Mouse (Mus musculus): ENCODE data around the gene Armc3. TPM values are rescaled to one million over a fixed set of nuclear protein-coding genes. Genes with fewer than 3 reads are reported as not detected.

Armc3 gene
- polyA plus RNA-seq, 1 experiment from 2014 or later: 1.4 TPM

GRCm38 (mm10) chr2:19263375-19263774, 64.3 kb downstream of the Armc3 start:
- H3K36me3 ChIP-seq (ENCODE audit: control insufficient read depth, insufficient read depth, low read length): no peaks in the 10 kb centered on the region
- H3K4me3 ChIP-seq (ENCODE audit: low read depth, low read length): no peak overlapping the region
- no peak overlapping the region for H3K9ac ChIP-seq (ENCODE audit: low read length)
- H3K27me3 ChIP-seq (replicated peaks; ENCODE audit: control insufficient read depth, insufficient read depth, low read length): no peaks in the 10 kb centered on the region
- no peak overlapping the region for H3K27ac ChIP-seq (ENCODE audit: low read depth, low read length)
- WGBS: 55% methylated on average over 5 of the region's 5 CpGs
- no peak for DNase-seq (ENCODE audit: low spot score)
- H3K4me2 ChIP-seq (ENCODE audit: low read length): no peak overlapping the region
- ATAC-seq: peak; percentile 18; the same call in 1 of the 2 replicates
- no peaks in the 10 kb centered on the region for H3K9me3 ChIP-seq (replicated peaks; ENCODE audit: control insufficient read depth, low read length)
- H3K4me1 ChIP-seq (ENCODE audit: control insufficient read depth, insufficient read depth, low read length): no peaks in the 10 kb centered on the region

GRCm38 (mm10) chr2:19265834-19266233, 66.7 kb downstream of the Armc3 start:
- Histone ChIP-seq H3K9me3 (replicated peaks; ENCODE audit: control insufficient read depth, low read length) (no peaks in the 10 kb centered on the region), H3K4me1 (ENCODE audit: control insufficient read depth, insufficient read depth, low read length) (no peaks in the 10 kb centered on the region), H3K27ac (ENCODE audit: low read depth, low read length) (no peak overlapping the region), H3K4me2 (ENCODE audit: low read length) (no peak overlapping the region), H3K27me3 (replicated peaks; ENCODE audit: control insufficient read depth, insufficient read depth, low read length) (no peaks in the 10 kb centered on the region), H3K4me3 (ENCODE audit: low read depth, low read length) (no peak overlapping the region), H3K9ac (ENCODE audit: low read length) (no peak overlapping the region), H3K36me3 (ENCODE audit: control insufficient read depth, insufficient read depth, low read length) (no peaks in the 10 kb centered on the region)
- ATAC-seq (no peak), DNase-seq (ENCODE audit: low spot score) (no peak)
- WGBS: 90% methylated on average over 2 of the region's 2 CpGs

GRCm38 (mm10) chr2:19267396-19267795, 68.3 kb downstream of the Armc3 start:
- Histone ChIP-seq H3K9me3 (replicated peaks; ENCODE audit: control insufficient read depth, low read length) (no peaks in the 10 kb centered on the region), H3K27me3 (replicated peaks; ENCODE audit: control insufficient read depth, insufficient read depth, low read length) (no peaks in the 10 kb centered on the region), H3K27ac (ENCODE audit: low read depth, low read length) (no peak overlapping the region), H3K4me2 (ENCODE audit: low read length) (no peak overlapping the region), H3K4me3 (ENCODE audit: low read depth, low read length) (no peak overlapping the region), H3K4me1 (ENCODE audit: control insufficient read depth, insufficient read depth, low read length) (no peaks in the 10 kb centered on the region), H3K36me3 (ENCODE audit: control insufficient read depth, insufficient read depth, low read length) (no peaks in the 10 kb centered on the region), H3K9ac (ENCODE audit: low read length) (no peak overlapping the region)
- ATAC-seq (no peak), DNase-seq (ENCODE audit: low spot score) (no peak)
- WGBS: 74% methylated on average over 2 of the region's 2 CpGs

GRCm38 (mm10) chr2:19269955-19270354, 70.9 kb downstream of the Armc3 start:
- DNase-seq (ENCODE audit: low spot score): no peak
- Histone ChIP-seq H3K27ac (ENCODE audit: low read depth, low read length) (no peak overlapping the region), H3K4me2 (ENCODE audit: low read length) (no peak overlapping the region), H3K9ac (ENCODE audit: low read length) (no peak overlapping the region), H3K4me1 (ENCODE audit: control insufficient read depth, insufficient read depth, low read length) (no peaks in the 10 kb centered on the region), H3K9me3 (replicated peaks; ENCODE audit: control insufficient read depth, low read length) (no peaks in the 10 kb centered on the region), H3K27me3 (replicated peaks; ENCODE audit: control insufficient read depth, insufficient read depth, low read length) (no peaks in the 10 kb centered on the region), H3K4me3 (ENCODE audit: low read depth, low read length) (no peak overlapping the region), H3K36me3 (ENCODE audit: control insufficient read depth, insufficient read depth, low read length) (no peaks in the 10 kb centered on the region)
- no peak for ATAC-seq
- 56% methylated on average over 5 of the region's 5 CpGs for WGBS

- no peaks in the 10 kb centered on the region for H3K9me3 ChIP-seq (replicated peaks; ENCODE audit: control insufficient read depth, low read length)
- WGBS: 25% methylated on average over 9 of the region's 9 CpGs
These were observed 71.6 kb downstream of the Armc3 start for GRCm38 (mm10) chr2:19270709-19271120.

GRCm38 (mm10) chr2:19274583-19274982, 75.5 kb downstream of the Armc3 start:
- Histone ChIP-seq H3K4me1 (ENCODE audit: control insufficient read depth, insufficient read depth, low read length) (no peaks in the 10 kb centered on the region), H3K4me3 (ENCODE audit: low read depth, low read length) (no peak overlapping the region), H3K4me2 (ENCODE audit: low read length) (no peak overlapping the region), H3K27me3 (replicated peaks; ENCODE audit: control insufficient read depth, insufficient read depth, low read length) (no peaks in the 10 kb centered on the region), H3K9me3 (replicated peaks; ENCODE audit: control insufficient read depth, low read length) (no peaks in the 10 kb centered on the region), H3K27ac (ENCODE audit: low read depth, low read length) (no peak overlapping the region), H3K36me3 (ENCODE audit: control insufficient read depth, insufficient read depth, low read length) (no peaks in the 10 kb centered on the region), H3K9ac (ENCODE audit: low read length) (no peak overlapping the region)
- ATAC-seq (no peak), DNase-seq (ENCODE audit: low spot score) (peak; percentile 47)
- WGBS: 65% methylated on average over 2 of the region's 2 CpGs

More at GRCm38 (mm10) chr2:19270709-19271120, 71.6 kb downstream of the Armc3 start:
- Histone ChIP-seq H3K27me3 (replicated peaks; ENCODE audit: control insufficient read depth, insufficient read depth, low read length) (no peaks in the 10 kb centered on the region), H3K4me1 (ENCODE audit: control insufficient read depth, insufficient read depth, low read length) (no peaks in the 10 kb centered on the region), H3K4me2 (ENCODE audit: low read length) (no peak overlapping the region), H3K9ac (ENCODE audit: low read length) (no peak overlapping the region), H3K36me3 (ENCODE audit: control insufficient read depth, insufficient read depth, low read length) (no peaks in the 10 kb centered on the region), H3K27ac (ENCODE audit: low read depth, low read length) (no peak overlapping the region), H3K4me3 (ENCODE audit: low read depth, low read length) (no peak overlapping the region)
- ATAC-seq (no peak), DNase-seq (ENCODE audit: low spot score) (no peak)

- peak; percentile 85 for ATAC-seq
These were observed 76.8 kb downstream of the Armc3 start for GRCm38 (mm10) chr2:19275602-19276539.

GRCm38 (mm10) chr2:19280331-19280730, 81.2 kb downstream of the Armc3 start:
- no peak overlapping the region for H3K27ac ChIP-seq (ENCODE audit: low read depth, low read length)

More at GRCm38 (mm10) chr2:19275602-19276539, 76.8 kb downstream of the Armc3 start:
- no peaks in the 10 kb centered on the region for H3K27me3 ChIP-seq (replicated peaks; ENCODE audit: control insufficient read depth, insufficient read depth, low read length)
- H3K9me3 ChIP-seq (replicated peaks; ENCODE audit: control insufficient read depth, low read length): no peaks in the 10 kb centered on the region
- H3K4me2 ChIP-seq (ENCODE audit: low read length): peak overlapping the region; percentile 63
- WGBS: 10% methylated on average over 25 of the region's 25 CpGs
- peak overlapping the region; percentile 62; the same call in 1 of the 2 replicates for H3K27ac ChIP-seq (ENCODE audit: low read depth, low read length)
- DNase-seq (ENCODE audit: low spot score): peak; percentile 95
- H3K9ac ChIP-seq (ENCODE audit: low read length): peak overlapping the region; percentile 70
- H3K36me3 ChIP-seq (ENCODE audit: control insufficient read depth, insufficient read depth, low read length): no peaks in the 10 kb centered on the region
- no peaks in the 10 kb centered on the region for H3K4me1 ChIP-seq (ENCODE audit: control insufficient read depth, insufficient read depth, low read length)
- peak overlapping the region; percentile 39 for H3K4me3 ChIP-seq (ENCODE audit: low read depth, low read length)

GRCm38 (mm10) chr2:19292366-19292765, 93.3 kb downstream of the Armc3 start:
- Histone ChIP-seq H3K27me3 (replicated peaks; ENCODE audit: control insufficient read depth, insufficient read depth, low read length) (no peaks in the 10 kb centered on the region), H3K27ac (ENCODE audit: low read depth, low read length) (no peak overlapping the region), H3K9ac (ENCODE audit: low read length) (no peak overlapping the region), H3K36me3 (ENCODE audit: control insufficient read depth, insufficient read depth, low read length) (no peaks in the 10 kb centered on the region), H3K9me3 (replicated peaks; ENCODE audit: control insufficient read depth, low read length) (no peaks in the 10 kb centered on the region), H3K4me3 (ENCODE audit: low read depth, low read length) (no peak overlapping the region), H3K4me2 (ENCODE audit: low read length) (no peak overlapping the region), H3K4me1 (ENCODE audit: control insufficient read depth, insufficient read depth, low read length) (no peaks in the 10 kb centered on the region)
- WGBS: 77% methylated on average over 3 of the region's 3 CpGs
- DNase-seq (ENCODE audit: low spot score): no peak
- ATAC-seq: no peak

More at GRCm38 (mm10) chr2:19280331-19280730, 81.2 kb downstream of the Armc3 start:
- Histone ChIP-seq H3K36me3 (ENCODE audit: control insufficient read depth, insufficient read depth, low read length) (no peaks in the 10 kb centered on the region), H3K4me1 (ENCODE audit: control insufficient read depth, insufficient read depth, low read length) (no peaks in the 10 kb centered on the region), H3K4me3 (ENCODE audit: low read depth, low read length) (no peak overlapping the region), H3K4me2 (ENCODE audit: low read length) (no peak overlapping the region), H3K9me3 (replicated peaks; ENCODE audit: control insufficient read depth, low read length) (no peaks in the 10 kb centered on the region), H3K9ac (ENCODE audit: low read length) (no peak overlapping the region), H3K27me3 (replicated peaks; ENCODE audit: control insufficient read depth, insufficient read depth, low read length) (no peaks in the 10 kb centered on the region)
- ATAC-seq: peak; percentile 72; the same call in 1 of the 2 replicates
- WGBS: 75% methylated on average over 11 of the region's 11 CpGs
- DNase-seq (ENCODE audit: low spot score): peak; percentile 76
